Mouse (Mus musculus) lung, adult 2 months (tissue): ENCODE measurements around the gene Evx2. TPM values are rescaled to one million over a fixed set of nuclear protein-coding genes. Genes with fewer than 3 reads are reported as not detected.

Experiments
- DNase-seq: peaks from one replicate; pipeline ENCODE4 v3.0.0; 2022
- H3K4me1 ChIP-seq: fragments of 200-500 bp; 2 replicates; pipeline ENCODE4 v1.6.1; 2011; ENCODE audit warnings: low read length; ENCODE audit not compliant: control insufficient read depth, insufficient read depth
- H3K4me3 ChIP-seq: fragments of 200-500 bp; replicated peaks from 2 replicates; pipeline ENCODE3; 2011; ENCODE audit warnings: low read depth, mild to moderate bottlenecking, control low read depth, low read length; ENCODE audit errors: extremely low read depth
- CTCF ChIP-seq: fragments of 200-500 bp; IDR thresholded peaks from 2 replicates; pipeline ENCODE4 v1.5.1; 2011; ENCODE audit warnings: mild to moderate bottlenecking, low read length, control low read depth; ENCODE audit not compliant: insufficient read depth
- POLR2A ChIP-seq: fragments of 200-500 bp; IDR thresholded peaks from 2 replicates; pipeline ENCODE4 v1.6.1; 2011; ENCODE audit warnings: low read depth, mild to moderate bottlenecking, control low read depth, low read length, borderline replicate concordance; ENCODE audit errors: extremely low read depth
- WGBS: fragments of 180-500 bp; shearing (Covaris S2); methylation state at CpG from one replicate; pipeline ENCODE4 v1.1.7; 2018; 5-methylcytosine and 5-hydroxymethylcytosine counted together
- polyA plus RNA-seq: library from polyadenylated mRNA; depleted of rRNA; stranded (reverse); fragments of >200 nt; gene quantifications from 2 replicates; pipeline ENCODE4 v1.2.3, GENCODE M21; 2012

Evx2 gene
- polyA plus RNA-seq, 1 experiment, result not detected

GRCm38 (mm10) chr2:74682796-74683195, 23.4 kb upstream of the Evx2 start:
- TF ChIP-seq POLR2A (no peak), CTCF (no peak)
- no peak for DNase-seq
- H3K4me1 ChIP-seq, result no peaks in the 10 kb centered on the region
- no peak overlapping the region for H3K4me3 ChIP-seq
- 4% methylated on average over 50 of the region's 51 CpGs for WGBS

GRCm38 (mm10) chr2:74681594-74682531, 22.5 kb upstream of the Evx2 start:
- WGBS, result 1% methylated on average over 78 of the region's 78 CpGs
- DNase-seq, result no peak
- H3K4me3 ChIP-seq, result no peak overlapping the region
- TF ChIP-seq POLR2A, result no peak
- TF ChIP-seq CTCF, result no peak
- H3K4me1 ChIP-seq, result no peaks in the 10 kb centered on the region

- WGBS, result 6% methylated on average over 21 of the region's 21 CpGs
Observed at GRCm38 (mm10) chr2:74680561-74681398, 21.4 kb upstream of the Evx2 start.

GRCm38 (mm10) chr2:74679980-74680379, 20.6 kb upstream of the Evx2 start:
- no peak for TF ChIP-seq POLR2A
- no peak for TF ChIP-seq CTCF
- no peak overlapping the region for H3K4me3 ChIP-seq
- 3% methylated on average over 23 of the region's 23 CpGs for WGBS

More at GRCm38 (mm10) chr2:74680561-74681398, 21.4 kb upstream of the Evx2 start:
- TF ChIP-seq POLR2A (no peak), CTCF (no peak)
- no peaks in the 10 kb centered on the region for H3K4me1 ChIP-seq
- no peak overlapping the region for H3K4me3 ChIP-seq
- no peak for DNase-seq

GRCm38 (mm10) chr2:74679596-74679971, 20.2 kb upstream of the Evx2 start:
- no peak for DNase-seq
- no peak overlapping the region for H3K4me3 ChIP-seq
- no peak for TF ChIP-seq CTCF
- no peak for TF ChIP-seq POLR2A
- H3K4me1 ChIP-seq, result no peaks in the 10 kb centered on the region
- 3% methylated on average over 26 of the region's 26 CpGs for WGBS

More at GRCm38 (mm10) chr2:74679980-74680379, 20.6 kb upstream of the Evx2 start:
- H3K4me1 ChIP-seq, result no peaks in the 10 kb centered on the region
- DNase-seq, result no peak

- 5% methylated on average over 15 of the region's 15 CpGs for WGBS
- no peak within 1 kb of the TSS for H3K4me3 ChIP-seq
- H3K4me1 ChIP-seq, result no peaks in the 10 kb centered on the region
- DNase-seq, result no peak
- TF ChIP-seq POLR2A (no peak), CTCF (no peak)
Observed at GRCm38 (mm10) chr2:74678891-74679595, 19.7 kb upstream of the Evx2 start, which contains the start of gene Hoxd11. TSS of gene Hoxd11 (plus strand) at chr2:74679557.

- DNase-seq, result no peak
- H3K4me3 ChIP-seq, result no peak overlapping the region
- no peak for TF ChIP-seq CTCF
- no peak for TF ChIP-seq POLR2A
- no peaks in the 10 kb centered on the region for H3K4me1 ChIP-seq
- 22% methylated on average over 2 of the region's 2 CpGs for WGBS
Observed at GRCm38 (mm10) chr2:74677106-74677505, 17.7 kb upstream of the Evx2 start.

- no peaks in the 10 kb centered on the region for H3K4me1 ChIP-seq
- H3K4me3 ChIP-seq, result no peak overlapping the region
- TF ChIP-seq CTCF (no peak), POLR2A (no peak)
- no peak for DNase-seq
- 8% methylated on average over 9 of the region's 9 CpGs for WGBS
Observed at GRCm38 (mm10) chr2:74676376-74677052, 17.2 kb upstream of the Evx2 start.
